Mouse (Mus musculus) thymus, postnatal 25 days (tissue): ENCODE results near the gene Cd3e.
"Not testable (repeated sequence)": the region's sequence is repeated elsewhere in the genome, so short reads cannot be mapped to it uniquely, and the experiment has no call there.

Source experiments
- DNase-seq: peaks from one replicate; pipeline ENCODE4 v3.0.0; 2022

Cd3e gene

GRCm38 (mm10) chr9:44969450-44969849, 40.0 kb downstream of the Cd3e start:
- DNase-seq, result peak; percentile 44

GRCm38 (mm10) chr9:44967763-44968162, 41.7 kb downstream of the Cd3e start:
- not testable (repeated sequence) for DNase-seq

- DNase-seq, result peak; percentile 90
Observed at GRCm38 (mm10) chr9:44966815-44967242, 42.6 kb downstream of the Cd3e start.

GRCm38 (mm10) chr9:44965833-44966466, 43.5 kb downstream of the Cd3e start:
- no peak for DNase-seq

GRCm38 (mm10) chr9:44965126-44965832, 44.1 kb downstream of the Cd3e start, which contains the start of gene Ube4a:
Gene Ube4a, minus strand, starts transcription at chr9:44965600.
- DNase-seq, result peak; percentile 100

GRCm38 (mm10) chr9:44954432-44954831, 55.0 kb downstream of the Cd3e start:
- DNase-seq, result peak; percentile 52
